Mouse (Mus musculus) hematopoietic multipotent progenitor cell, adult 10-12 weeks (in vitro differentiated cells): ENCODE results near the gene Mettl23. TPM values are rescaled to one million over a fixed set of nuclear protein-coding genes. Genes with fewer than 3 reads are reported as not detected.

Experiments used
- polyA plus RNA-seq: library from polyadenylated mRNA; stranded (reverse); fragments of >175 nt; gene quantifications from 2 replicates; pipeline ENCODE4 v1.2.3, GENCODE M21; 2012; ENCODE audit warnings: low replicate concordance

Mettl23 gene
- 52.6 and 96.9 TPM in 2 replicates for polyA plus RNA-seq

GRCm38 (mm10) chr11:116843261-116844233 is at the start of gene Mettl23, which contains the start of gene Jmjd6:
Gene Mettl23 (plus strand): TSS chr11:116843278.
Gene Jmjd6 (minus strand): TSS chr11:116843449.

DNA sequence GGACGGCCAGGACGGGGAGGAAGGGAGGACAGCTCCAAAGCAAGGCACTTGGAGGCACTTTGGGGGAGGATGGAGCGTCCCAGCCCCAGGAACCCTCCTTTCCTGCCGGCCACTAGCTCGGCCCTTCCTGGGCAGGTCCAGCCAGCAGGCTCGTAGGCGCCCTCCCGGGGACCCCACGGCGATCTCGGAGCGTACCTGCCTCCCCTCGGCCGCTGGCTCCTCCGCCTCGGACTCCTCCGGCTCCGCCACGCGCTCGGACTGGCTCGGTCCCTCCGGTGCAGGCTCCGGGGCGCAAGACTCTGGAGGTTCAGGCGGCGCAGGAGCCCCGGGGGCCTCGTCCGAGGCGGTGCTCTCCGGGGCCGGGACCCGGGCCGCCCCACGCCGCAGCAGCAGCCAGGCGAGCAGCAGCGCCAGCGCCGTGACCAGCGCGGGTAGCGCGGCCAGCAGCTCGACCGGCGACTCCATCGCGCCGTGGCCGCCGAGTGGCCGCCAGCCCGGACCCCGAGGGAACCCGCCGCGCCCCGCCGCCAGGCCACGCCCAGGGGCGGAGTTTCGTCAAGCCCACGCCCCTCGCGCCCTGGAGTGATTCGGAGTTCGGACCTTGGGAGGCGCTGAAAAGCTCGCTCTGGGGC is 15.4 kb upstream of the Mettl23 start, which contains the start of gene Mxra7:
Gene Mxra7 (minus strand): TSS at position 513 of the 632 bp plus-strand sequence.

GRCm38 (mm10) chr11:116852291-116852890 is 9.3 kb downstream of the Mettl23 start, which contains the start of gene Mfsd11:
Gene Mfsd11 (plus strand): TSS chr11:116852440.

DNA sequence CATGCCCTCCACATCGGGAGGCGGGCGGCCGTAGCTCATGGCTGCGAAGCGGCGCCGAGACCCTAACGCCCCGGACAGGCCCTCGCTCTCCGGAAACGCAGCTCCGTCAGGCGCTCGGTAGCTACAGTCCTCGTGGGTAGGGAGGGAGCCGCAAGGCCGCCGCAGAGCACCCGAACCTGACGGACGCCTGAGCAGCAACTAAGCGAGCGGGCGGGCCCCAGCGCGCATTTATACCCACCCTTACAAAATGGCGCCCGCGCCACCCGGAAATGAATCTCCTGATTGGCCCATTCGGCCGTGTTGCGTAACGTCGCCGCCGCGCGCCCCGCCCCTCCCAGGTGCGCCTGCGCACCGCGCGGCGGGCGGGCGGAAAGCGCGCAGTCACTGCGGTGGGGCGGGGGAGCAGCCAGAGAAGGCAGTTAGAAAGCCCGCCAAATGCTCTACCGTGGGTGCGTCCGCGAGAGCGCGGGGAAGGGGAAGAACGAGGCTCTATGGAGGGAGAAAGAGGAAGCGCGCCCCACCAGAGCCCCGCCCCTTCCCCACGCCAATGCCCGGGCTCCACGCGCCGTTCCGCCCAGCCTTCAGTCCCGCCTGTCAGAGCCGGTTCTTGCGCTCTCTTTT is 9.9 kb downstream of the Mettl23 start, which contains the start of gene Srsf2:
Gene Srsf2 (minus strand): TSS at position 204 of the 621 bp plus-strand sequence.

Other genes with a start within 250 kb of the Mettl23 start
- 73.5 and 140 TPM in 2 replicates for gene Rhbdf2, start 216.3 kb upstream of the Mettl23 start, polyA plus RNA-seq
- 0.28 TPM in 1 of 2 replicates, not detected in the other for gene Prcd, start 189.7 kb upstream of the Mettl23 start, polyA plus RNA-seq
- gene Cygb, start 189.0 kb upstream of the Mettl23 start, polyA plus RNA-seq = 1.3 and 5.0 TPM in 2 replicates
- gene St6galnac1, start 67.8 kb upstream of the Mettl23 start, polyA plus RNA-seq = not detected in 2 replicates
- 3.5 and 8.9 TPM in 2 replicates for gene Mxra7, start 15.2 kb upstream of the Mettl23 start, polyA plus RNA-seq
- 33.5 and 34.1 TPM in 2 replicates for gene Jmjd6, start 171 bp downstream of the Mettl23 start, polyA plus RNA-seq
- 17.7 and 25.3 TPM in 2 replicates for gene Mfsd11, start 9.2 kb downstream of the Mettl23 start, polyA plus RNA-seq
- gene Srsf2, start 9.8 kb downstream of the Mettl23 start, polyA plus RNA-seq = 571 and 1,294 TPM in 2 replicates
- 0.04 TPM in 1 of 2 replicates, not detected in the other for gene Mgat5b, start 75.6 kb downstream of the Mettl23 start, polyA plus RNA-seq